8 mouse cellular contexts compared by ENCODE assay signal in genomic region chr5:145201321-145201991, GRCm38 (mm10). TPM values are rescaled to one million over a fixed set of nuclear protein-coding genes. Genes with fewer than 3 reads are reported as not detected.
DNase-seq lines count a peak whose midpoint lies in the region; ATAC-seq and TF ChIP-seq lines count a peak whose summit lies in the region.

Gene Zkscan14 (minus strand): TSS chr5:145201868.

- peak; percentile 85 for DNase-seq in c-Kit-positive CD71-negative TER-119-negative erythroid progenitor cells, embryonic 14.5 days (ENCODE audit: low read depth)
- peak; percentile 78 for DNase-seq in forebrain, embryonic 10.5 days (ENCODE audit: extremely low spot score, low spot score)
- peak; percentile 82 to 89 for DNase-seq in kidney, postnatal 25 days
- peak; percentile 86 for DNase-seq in stomach, postnatal 0 days (ENCODE audit: low spot score)

- H3K9ac ChIP-seq in ES-Bruce4 (ENCODE audit: low read depth, poor library complexity, severe bottlenecking): peak within 1 kb of the TSS; percentile 60
- peak within 1 kb of the TSS; percentile 85 for H3K9ac ChIP-seq in heart, embryonic 16.5 days (ENCODE audit: low read length)
- H3K9ac ChIP-seq in liver, embryonic 16.5 days (ENCODE audit: low read depth, low read length): peak within 1 kb of the TSS; percentile 92
- H3K9ac ChIP-seq in neural tube, embryonic 12.5 days: peak within 1 kb of the TSS; percentile 79
- peak within 1 kb of the TSS; percentile 90 for H3K9ac ChIP-seq in stomach, postnatal 0 days (ENCODE audit: low read length)

- H3K27me3 ChIP-seq in ES-Bruce4 (ENCODE audit: control insufficient read depth, insufficient read depth, low read length, poor library complexity, severe bottlenecking): no peaks in the 10 kb centered on the region
- no peaks in the 10 kb centered on the region for H3K27me3 ChIP-seq in forebrain, embryonic 10.5 days (ENCODE audit: poor library complexity, severe bottlenecking)
- H3K27me3 ChIP-seq in heart, embryonic 16.5 days (ENCODE audit: control insufficient read depth, insufficient read depth, low read length): no peaks in the 10 kb centered on the region
- no peaks in the 10 kb centered on the region for H3K27me3 ChIP-seq in liver, embryonic 16.5 days (ENCODE audit: control insufficient read depth, insufficient read depth, low read depth, low read length)
- no peaks in the 10 kb centered on the region for H3K27me3 ChIP-seq in neural tube, embryonic 12.5 days (replicated peaks)
- H3K27me3 ChIP-seq in stomach, postnatal 0 days (ENCODE audit: control insufficient read depth, insufficient read depth, low read length): no peaks in the 10 kb centered on the region

- 2% methylated on average over 37 of the region's 37 CpGs for WGBS in forebrain, embryonic 10.5 days
- under 1% methylated on average over 37 of the region's 37 CpGs for WGBS in heart, embryonic 16.5 days
- whole genome bisulfite sequencing in liver, embryonic 16.5 days (ENCODE audit: insufficient replicate concordance): under 1% methylated on average over 37 of the region's 37 CpGs
- 2% methylated on average over 37 of the region's 37 CpGs for WGBS in neural tube, embryonic 12.5 days
- WGBS in stomach, postnatal 0 days: 1% methylated on average over 37 of the region's 37 CpGs

- no peaks in the 10 kb centered on the region for H3K9me3 ChIP-seq in ES-Bruce4 (replicated peaks; ENCODE audit: control insufficient read depth, insufficient read depth, low read length, poor library complexity, severe bottlenecking)
- H3K9me3 ChIP-seq in forebrain, embryonic 10.5 days: no peaks in the 10 kb centered on the region
- no peaks in the 10 kb centered on the region for H3K9me3 ChIP-seq in heart, embryonic 16.5 days (replicated peaks; ENCODE audit: control insufficient read depth, low read length)
- no peaks in the 10 kb centered on the region for H3K9me3 ChIP-seq in liver, embryonic 16.5 days (replicated peaks; ENCODE audit: control insufficient read depth, low read length)
- no peaks in the 10 kb centered on the region for H3K9me3 ChIP-seq in neural tube, embryonic 12.5 days
- H3K9me3 ChIP-seq in stomach, postnatal 0 days (ENCODE audit: control insufficient read depth, low read length): no peaks in the 10 kb centered on the region

- H3K36me3 ChIP-seq in ES-Bruce4 (ENCODE audit: control insufficient read depth, insufficient read depth, low read length, poor library complexity, severe bottlenecking): no peaks in the 10 kb centered on the region
- no peaks in the 10 kb centered on the region for H3K36me3 ChIP-seq in forebrain, embryonic 10.5 days (replicated peaks)
- peaks cover 8% of the 10 kb centered on the region; the same call in 1 of the 2 replicates for H3K36me3 ChIP-seq in heart, embryonic 16.5 days (ENCODE audit: control insufficient read depth, insufficient read depth)
- H3K36me3 ChIP-seq in liver, embryonic 16.5 days (ENCODE audit: control insufficient read depth, insufficient read depth): no peaks in the 10 kb centered on the region
- peaks cover 7% of the 10 kb centered on the region; the same call in 1 of the 2 replicates for H3K36me3 ChIP-seq in neural tube, embryonic 12.5 days
- H3K36me3 ChIP-seq in stomach, postnatal 0 days (ENCODE audit: control insufficient read depth, insufficient read depth, low read length): no peaks in the 10 kb centered on the region

- TF ChIP-seq CTCF in ES-Bruce4 (IDR thresholded peaks at IDR 0.05; ENCODE audit: low read depth, low read length): no peak
- peak; percentile 17 for TF ChIP-seq CTCF in stomach, postnatal 0 days (IDR thresholded peaks at IDR 0.05; ENCODE audit: low read depth)

- TF ChIP-seq EP300 in ES-Bruce4 (IDR thresholded peaks at IDR 0.05; ENCODE audit: insufficient read depth, low read depth, low read length): no peak
- TF ChIP-seq EP300 in stomach, postnatal 0 days (optimal IDR thresholded peaks at IDR 0.05): no peak

- H3K4me2 ChIP-seq in heart, embryonic 16.5 days (ENCODE audit: low read depth, low read length): peak within 1 kb of the TSS; percentile 91
- peak within 1 kb of the TSS; percentile 81 for H3K4me2 ChIP-seq in liver, embryonic 16.5 days (ENCODE audit: low read depth, low read length)
- H3K4me2 ChIP-seq in neural tube, embryonic 12.5 days (replicated peaks): peak within 1 kb of the TSS; percentile 99
- H3K4me2 ChIP-seq in stomach, postnatal 0 days (replicated peaks; ENCODE audit: low read depth): peak within 1 kb of the TSS; percentile 92

- TF ChIP-seq POLR2A in ES-Bruce4 (IDR thresholded peaks at IDR 0.05; ENCODE audit: insufficient read depth, low read length): peak; percentile 46

- H3K4me3 ChIP-seq in ES-Bruce4 (ENCODE audit: low read depth, low read length): peak within 1 kb of the TSS; percentile 99
- peak within 1 kb of the TSS; percentile 84 for H3K4me3 ChIP-seq in forebrain, embryonic 10.5 days
- peak within 1 kb of the TSS; percentile 96 for H3K4me3 ChIP-seq in heart, embryonic 16.5 days (ENCODE audit: low read length)
- H3K4me3 ChIP-seq in liver, embryonic 16.5 days (ENCODE audit: low read depth, low read length): peak within 1 kb of the TSS; percentile 98
- H3K4me3 ChIP-seq in neural tube, embryonic 12.5 days: peak within 1 kb of the TSS; percentile 74
- H3K4me3 ChIP-seq in stomach, postnatal 0 days (ENCODE audit: low read depth, low read length): peak within 1 kb of the TSS; percentile 79

- no peak within 1 kb of the TSS for H3K27ac ChIP-seq in ES-Bruce4 (ENCODE audit: insufficient read depth, low read length)
- H3K27ac ChIP-seq in forebrain, embryonic 10.5 days: peak within 1 kb of the TSS; percentile 80
- peak within 1 kb of the TSS; percentile 80 for H3K27ac ChIP-seq in heart, embryonic 16.5 days (ENCODE audit: low read length)
- peak within 1 kb of the TSS; percentile 91 for H3K27ac ChIP-seq in liver, embryonic 16.5 days (ENCODE audit: low read length)
- no peak within 1 kb of the TSS for H3K27ac ChIP-seq in neural tube, embryonic 12.5 days
- peak within 1 kb of the TSS; percentile 91 for H3K27ac ChIP-seq in stomach, postnatal 0 days (replicated peaks)

- ATAC-seq in heart, embryonic 16.5 days (replicated peaks; ENCODE audit: extremely low read depth, insufficient read depth, low FRiP score): no peak
- ATAC-seq in liver, embryonic 16.5 days (ENCODE audit: low read depth): peak; percentile 27
- peak; percentile 11; the same call in 1 of the 2 replicates for ATAC-seq in neural tube, embryonic 12.5 days (ENCODE audit: low FRiP score, low read depth)
- peak; percentile 20; the same call in 1 of the 2 replicates for ATAC-seq in stomach, postnatal 0 days (ENCODE audit: low FRiP score, low TSS enrichment)

- H3K4me1 ChIP-seq in ES-Bruce4 (ENCODE audit: control insufficient read depth, insufficient read depth, low read length): no peaks in the 10 kb centered on the region
- H3K4me1 ChIP-seq in forebrain, embryonic 10.5 days: peaks cover 32% of the 10 kb centered on the region
- H3K4me1 ChIP-seq in heart, embryonic 16.5 days (ENCODE audit: control insufficient read depth, insufficient read depth, low read length): peaks cover 22% of the 10 kb centered on the region
- H3K4me1 ChIP-seq in liver, embryonic 16.5 days (ENCODE audit: control insufficient read depth, low read depth, low read length): peaks cover 30% of the 10 kb centered on the region
- peaks cover 20% of the 10 kb centered on the region for H3K4me1 ChIP-seq in neural tube, embryonic 12.5 days
- H3K4me1 ChIP-seq in stomach, postnatal 0 days (replicated peaks; ENCODE audit: control insufficient read depth, insufficient read depth): peaks cover 4% of the 10 kb centered on the region; the same call in 1 of the 2 replicates

RNA-seq across cellular contexts. Expression of gene Zkscan14, which starts in this region (rescaled TPM):
- polyA plus RNA-seq in ES-Bruce4 (2011; ENCODE audit: insufficient read depth, insufficient read length, low read depth, missing spikeins): 3.9 and 6.0 TPM in 2 replicates
- 5.9 and 6.5 TPM in 2 replicates for polyA plus RNA-seq in forebrain, embryonic 10.5 days (2016; fragmentation: Nextera tagmentation; extraction: Ambion mirVana)
- polyA plus RNA-seq in heart, embryonic 16.5 days (2015; fragmentation: Nextera tagmentation; extraction: Ambion mirVana): 7.0 and 8.0 TPM in 2 replicates
- 6.9 and 7.9 TPM in 2 replicates for polyA plus RNA-seq in liver, embryonic 16.5 days (2015; fragmentation: Nextera tagmentation; extraction: Ambion mirVana)
- 12.7 and 13.0 TPM in 2 replicates for polyA plus RNA-seq in neural tube, embryonic 12.5 days (2016; fragmentation: Nextera tagmentation; extraction: Ambion mirVana)
- polyA plus RNA-seq in stomach, postnatal 0 days (2015; fragmentation: Nextera tagmentation; extraction: Ambion mirVana): 9.1 and 9.8 TPM in 2 replicates

Comparison
In these comparisons a context has a peak if more than half of its experiments do, and no peak if none do; other contexts are left out.
1. H3K27ac ChIP-seq: peak in forebrain, embryonic 10.5 days (single experiment), heart, embryonic 16.5 days (single experiment), liver, embryonic 16.5 days (single experiment) and stomach, postnatal 0 days (single experiment); none in ES-Bruce4 (single experiment) and neural tube, embryonic 12.5 days (single experiment).
2. Peak in every context shown above with its lines, with median percentiles within 50 percentile points of each other: H3K4me3 ChIP-seq, H3K9ac ChIP-seq, DNase-seq and H3K4me2 ChIP-seq.